Mouse (Mus musculus): ENCODE measurements around the gene Stpg1.

Gene Stpg1

GRCm38 (mm10) chr4:135513865-135514264, 19.3 kb downstream of the Stpg1 start:
- DNase-seq (ENCODE audit: low spot score) = no peak

- DNase-seq (ENCODE audit: low spot score) = no peak
Measured at GRCm38 (mm10) chr4:135514925-135515324, 20.3 kb downstream of the Stpg1 start.

- peak; percentile 77 for DNase-seq (ENCODE audit: low spot score)
Measured at GRCm38 (mm10) chr4:135516351-135517316, 22.0 kb downstream of the Stpg1 start.

- no peak for DNase-seq (ENCODE audit: low spot score)
Measured at GRCm38 (mm10) chr4:135518135-135518534, 23.5 kb downstream of the Stpg1 start.

GRCm38 (mm10) chr4:135520421-135520820, 25.8 kb downstream of the Stpg1 start:
- no peak for DNase-seq (ENCODE audit: low spot score)

- peak; percentile 64 for DNase-seq (ENCODE audit: low spot score)
Measured at GRCm38 (mm10) chr4:135523939-135524338, 29.3 kb downstream of the Stpg1 start.

- DNase-seq (ENCODE audit: low spot score) = no peak
Measured at GRCm38 (mm10) chr4:135525057-135525456, 30.5 kb downstream of the Stpg1 start.

GRCm38 (mm10) chr4:135526039-135526710, 31.6 kb downstream of the Stpg1 start:
- DNase-seq (ENCODE audit: low spot score) = peak; percentile 66

GRCm38 (mm10) chr4:135530270-135530669, 35.7 kb downstream of the Stpg1 start:
- no peak for DNase-seq (ENCODE audit: low spot score)

- no peak for DNase-seq (ENCODE audit: low spot score)
Measured at GRCm38 (mm10) chr4:135531236-135531635, 36.6 kb downstream of the Stpg1 start.

GRCm38 (mm10) chr4:135531771-135532613, 37.4 kb downstream of the Stpg1 start:
- no peak for DNase-seq (ENCODE audit: low spot score)

- DNase-seq (ENCODE audit: low spot score) = no peak
Measured at GRCm38 (mm10) chr4:135533001-135533400, 38.4 kb downstream of the Stpg1 start.

GRCm38 (mm10) chr4:135535021-135535420, 40.4 kb downstream of the Stpg1 start:
- DNase-seq (ENCODE audit: low spot score) = no peak

- DNase-seq (ENCODE audit: low spot score) = no peak
Measured at GRCm38 (mm10) chr4:135539056-135539455, 44.5 kb downstream of the Stpg1 start.

- no peak for DNase-seq (ENCODE audit: low spot score)
Measured at GRCm38 (mm10) chr4:135540057-135540456, 45.5 kb downstream of the Stpg1 start.

GRCm38 (mm10) chr4:135544284-135544683, 49.7 kb downstream of the Stpg1 start:
- DNase-seq (ENCODE audit: low spot score) = no peak

GRCm38 (mm10) chr4:135545080-135545511, 50.5 kb downstream of the Stpg1 start:
- DNase-seq (ENCODE audit: low spot score) = no peak

- DNase-seq (ENCODE audit: low spot score) = no peak
Measured at GRCm38 (mm10) chr4:135546008-135546407, 51.4 kb downstream of the Stpg1 start.

- DNase-seq (ENCODE audit: low spot score) = no peak
Measured at GRCm38 (mm10) chr4:135546793-135547192, 52.2 kb downstream of the Stpg1 start.

GRCm38 (mm10) chr4:135547551-135547950, 53.0 kb downstream of the Stpg1 start:
- DNase-seq (ENCODE audit: low spot score) = no peak

GRCm38 (mm10) chr4:135548108-135548507, 53.5 kb downstream of the Stpg1 start:
- DNase-seq (ENCODE audit: low spot score) = no peak

- DNase-seq (ENCODE audit: low spot score) = no peak
Measured at GRCm38 (mm10) chr4:135548521-135549077, 54.0 kb downstream of the Stpg1 start.
